Mouse (Mus musculus) gastrocnemius, adult 18-20 months (tissue): ENCODE results near the gene B4galnt2. TPM values are rescaled to one million over a fixed set of nuclear protein-coding genes. Genes with fewer than 3 reads are reported as not detected.

Experiments used
- DNase-seq: peaks from one replicate; pipeline ENCODE4 v3.0.0; 2021; ENCODE audit warnings: low spot score
- total RNA-seq, 2 experiments: library from RNA; stranded (reverse); gene quantifications; 2 replicates each; pipeline ENCODE4 v1.2.3; 2021

Gene B4galnt2
- total RNA-seq, 2 experiments from 2014 or later: not detected

GRCm38 (mm10) chr11:95840694-95841497 is 73.8 kb downstream of the B4galnt2 start:
- no peak for DNase-seq

GRCm38 (mm10) chr11:95838999-95839868 is 75.5 kb downstream of the B4galnt2 start:
- no peak for DNase-seq

GRCm38 (mm10) chr11:95838598-95838997 is 76.1 kb downstream of the B4galnt2 start:
- DNase-seq: no peak

- DNase-seq: peak; percentile 81
These were observed 77.6 kb downstream of the B4galnt2 start, which contains the start of gene Gngt2 for GRCm38 (mm10) chr11:95837059-95837458. Gene Gngt2, plus strand, starts transcription at chr11:95837216.

GRCm38 (mm10) chr11:95836433-95836832 is 78.3 kb downstream of the B4galnt2 start:
- no peak for DNase-seq

- DNase-seq: no peak
These were observed 78.9 kb downstream of the B4galnt2 start for GRCm38 (mm10) chr11:95835832-95836231.

GRCm38 (mm10) chr11:95834742-95835710 is 79.7 kb downstream of the B4galnt2 start:
- no peak for DNase-seq

GRCm38 (mm10) chr11:95834143-95834667 is 80.5 kb downstream of the B4galnt2 start:
- no peak for DNase-seq

GRCm38 (mm10) chr11:95833631-95834142 is 81.0 kb downstream of the B4galnt2 start:
- no peak for DNase-seq

GRCm38 (mm10) chr11:95833006-95833570 is 81.6 kb downstream of the B4galnt2 start:
- no peak for DNase-seq

GRCm38 (mm10) chr11:95832129-95833005 is 82.3 kb downstream of the B4galnt2 start:
- DNase-seq: no peak

- no peak for DNase-seq
These were observed 83.0 kb downstream of the B4galnt2 start for GRCm38 (mm10) chr11:95831641-95832040.

GRCm38 (mm10) chr11:95831276-95831619 is 83.4 kb downstream of the B4galnt2 start:
- DNase-seq: no peak

GRCm38 (mm10) chr11:95830411-95831275 is 84.0 kb downstream of the B4galnt2 start:
- no peak for DNase-seq

GRCm38 (mm10) chr11:95829526-95830050 is 85.1 kb downstream of the B4galnt2 start:
- DNase-seq: no peak

GRCm38 (mm10) chr11:95828181-95828964 is 86.3 kb downstream of the B4galnt2 start:
- DNase-seq: no peak

- DNase-seq: peak; percentile 77
These were observed 87.1 kb downstream of the B4galnt2 start for GRCm38 (mm10) chr11:95827464-95828085.
